ENCODE assay signal across 10 mouse cellular contexts in the genomic region with DNA sequence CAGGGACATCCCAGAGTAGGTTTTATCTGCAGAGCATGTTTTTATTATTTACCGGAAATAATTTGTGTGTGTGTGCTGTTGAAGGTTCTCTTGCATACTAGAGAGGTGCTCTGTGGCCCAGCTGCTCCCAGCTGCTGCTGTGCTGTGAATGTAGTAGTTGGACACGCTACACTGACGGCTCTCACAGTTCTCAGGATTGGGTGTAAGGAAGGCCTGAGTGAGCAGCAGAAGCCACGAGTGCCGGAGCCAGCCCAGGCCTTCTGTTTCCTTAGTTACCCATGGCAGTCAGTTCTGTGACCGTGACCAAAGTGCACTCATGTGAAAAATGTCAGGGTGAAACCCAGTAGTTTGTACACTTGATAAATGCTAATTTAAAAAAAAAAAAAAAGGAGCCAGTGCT. TPM values are rescaled to one million over a fixed set of nuclear protein-coding genes. Genes with fewer than 3 reads are reported as not detected.
DNase-seq lines count a peak whose midpoint lies in the region; ATAC-seq lines count a peak whose summit lies in the region.
"Had no signal": no experiment of that assay in that cellular context is flagged by ENCODE, and none has a peak within 500 bp of the region (broad histone marks: within the 10 kb centered on the region; RNA-seq: fewer than 3 reads in every experiment).

No protein-coding gene starts in this region.

- peaks cover 14% of the 10 kb centered on the region for H3K36me3 ChIP-seq in neural tube, embryonic 15.5 days
- peaks cover 17% of the 10 kb centered on the region for H3K36me3 ChIP-seq in forebrain, embryonic 11.5 days (ENCODE audit: control insufficient read depth, insufficient read depth, low read length)

- peaks cover 46% of the 10 kb centered on the region for H3K4me1 ChIP-seq in neural tube, embryonic 15.5 days
- 0 out of 2 replicates have a peak, but pooled peaks cover 2% of the 10 kb centered on the region for H3K4me1 ChIP-seq in forebrain, embryonic 11.5 days (replicated peaks; ENCODE audit: control insufficient read depth, insufficient read depth, low read length)
- H3K4me1 ChIP-seq: forebrain, embryonic 10.5 days had no signal

- no peak overlapping the region for H3K9ac ChIP-seq in neural tube, embryonic 15.5 days (replicated peaks)
- H3K9ac ChIP-seq in forebrain, embryonic 11.5 days (ENCODE audit: low read length): no peak overlapping the region
- H3K9ac ChIP-seq: liver, embryonic 13.5 days had no signal

- H3K27ac ChIP-seq in neural tube, embryonic 15.5 days (replicated peaks): peak overlapping the region; percentile 73
- H3K27ac ChIP-seq in forebrain, embryonic 11.5 days (ENCODE audit: low read depth, low read length): no peak overlapping the region
- H3K27ac ChIP-seq: forebrain, embryonic 10.5 days; liver, embryonic 13.5 days had no signal

- H3K9me3 ChIP-seq in neural tube, embryonic 15.5 days (replicated peaks): no peaks in the 10 kb centered on the region
- no peaks in the 10 kb centered on the region for H3K9me3 ChIP-seq in forebrain, embryonic 11.5 days (ENCODE audit: control insufficient read depth, low read length)
- H3K9me3 ChIP-seq: forebrain, embryonic 10.5 days; liver, embryonic 13.5 days had no signal

- ATAC-seq in cerebellum, adult (ENCODE audit: insufficient number of reproducible peaks, low FRiP score, low TSS enrichment): no peak
- ATAC-seq in neural tube, embryonic 15.5 days (ENCODE audit: low FRiP score): no peak
- no peak for ATAC-seq in forebrain, embryonic 11.5 days (replicated peaks; ENCODE audit: low FRiP score)

- 0 out of 2 replicates have a peak overlapping the region, but pooled peaks have one; percentile 5 for H3K4me2 ChIP-seq in neural tube, embryonic 15.5 days
- no peak overlapping the region for H3K4me2 ChIP-seq in forebrain, embryonic 11.5 days (ENCODE audit: low read depth, low read length, severe bottlenecking)
- H3K4me2 ChIP-seq: liver, embryonic 13.5 days had no signal

- peak; percentile 27 to 35 for DNase-seq in cerebellum, postnatal 36 days
- peak; percentile 36 for DNase-seq in ovary, adult 18-20 months (ENCODE audit: low spot score)
- no peak for DNase-seq in ovary, postnatal 14 days (ENCODE audit: low spot score)
- peak; percentile 62 for DNase-seq in kidney, adult 18-20 months
- DNase-seq in forebrain, embryonic 11.5 days (ENCODE audit: low spot score): no peak
- DNase-seq in yolk sac, embryonic 10.5 days (ENCODE audit: low spot score): no peak
- DNase-seq: liver, embryonic 13.5 days had no signal

- H3K27me3 ChIP-seq in neural tube, embryonic 15.5 days (replicated peaks): no peaks in the 10 kb centered on the region
- no peaks in the 10 kb centered on the region for H3K27me3 ChIP-seq in forebrain, embryonic 11.5 days (ENCODE audit: control insufficient read depth, insufficient read depth, low read length)
- H3K27me3 ChIP-seq: liver, embryonic 13.5 days had no signal

- 29% methylated on average over 6 of the region's 6 CpGs for WGBS in neural tube, embryonic 15.5 days
- 88% methylated on average over 6 of the region's 6 CpGs for WGBS in forebrain, embryonic 11.5 days

- H3K4me3 ChIP-seq in neural tube, embryonic 15.5 days (replicated peaks): no peak overlapping the region
- H3K4me3 ChIP-seq in forebrain, embryonic 11.5 days (ENCODE audit: low read depth, low read length): no peak overlapping the region
- H3K4me3 ChIP-seq: forebrain, embryonic 10.5 days; liver, embryonic 13.5 days had no signal

RNA-seq across cellular contexts. Expression of a gene that starts 25.2 kb away (rescaled TPM):
- polyA plus RNA-seq in neural tube, embryonic 15.5 days (2015; fragmentation: Nextera tagmentation; extraction: Ambion mirVana): 45.7 and 49.5 TPM in 2 replicates
- polyA plus RNA-seq in forebrain, embryonic 11.5 days (2014; fragmentation: Nextera tagmentation; extraction: Ambion mirVana): 57.3 and 57.6 TPM in 2 replicates

Comparison
In these comparisons a context has a peak if more than half of its experiments do, and no peak if none do; other contexts are left out.
1. DNase-seq: peak in cerebellum, postnatal 36 days (2 of 2), ovary, adult 18-20 months (single experiment) and kidney, adult 18-20 months (single experiment); none in ovary, postnatal 14 days (single experiment), forebrain, embryonic 11.5 days (single experiment) and yolk sac, embryonic 10.5 days (single experiment).